Mouse (Mus musculus) mouse embryonic stem cell (cell line): ENCODE measurements around the gene Kcnh6.

ENCODE experiments used
- in situ Hi-C, 2 experiments: fragments of 300-500 bp; cut with MboI; formaldehyde crosslinking; loops; 1 replicate in 1 of 2; 3 replicates in 1 of 2; pipeline ENCODE4 v1.14.3; 2019 to 2020; ENCODE audit warnings: low sequenced_read_pairs in 2 of 2, low pct_unique_long_range_greater_than_20kb in 1 of 2, mixed read lengths in 1 of 2; ENCODE audit not compliant: unreplicated experiment in 1 of 2

Kcnh6 gene

DNA sequence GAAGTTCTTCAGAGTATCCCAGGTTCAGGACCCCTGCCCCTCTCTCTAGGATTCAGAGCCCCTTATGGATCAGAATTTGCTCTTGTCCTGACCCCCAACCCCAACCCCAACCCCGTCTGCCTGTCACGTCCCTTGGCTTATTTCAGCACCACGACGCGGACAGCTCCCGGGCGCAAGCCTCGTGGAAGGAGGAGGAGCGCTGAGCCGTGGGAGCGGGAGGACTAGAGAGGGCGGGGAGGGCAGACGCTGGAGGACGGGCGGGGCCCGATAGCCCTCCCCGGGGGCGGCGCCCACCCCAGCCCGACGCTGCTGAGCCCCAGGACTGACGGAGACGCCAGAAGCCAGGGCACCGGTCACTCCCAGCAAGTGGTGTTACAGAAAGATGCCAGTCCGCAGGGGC lies at the start of gene Kcnh6:
TSS of gene Kcnh6 (plus strand) at position 304 of the 400 bp plus-strand sequence.
- in situ Hi-C loops: no loop called here

DNA sequence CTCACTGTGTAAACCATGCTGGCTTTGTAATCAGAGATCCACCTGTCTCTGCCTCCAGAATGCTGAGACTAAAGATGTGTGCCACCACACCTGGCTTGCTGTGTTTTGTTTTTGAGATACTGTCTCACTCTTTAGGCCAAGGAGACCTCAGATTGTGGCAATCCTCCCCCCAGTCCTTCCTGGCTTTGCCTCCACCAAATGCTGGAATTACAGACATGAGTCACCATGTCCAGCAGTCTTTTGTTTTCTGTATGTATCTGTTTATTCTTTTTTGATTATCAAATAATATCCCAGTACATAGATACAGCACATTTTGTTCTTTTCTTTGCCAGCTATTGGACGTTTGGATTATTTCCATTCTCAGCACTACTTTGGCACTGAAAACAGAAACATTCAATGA lies 49.4 kb upstream of the Kcnh6 start:
- in situ Hi-C loops: no loop called here

DNA sequence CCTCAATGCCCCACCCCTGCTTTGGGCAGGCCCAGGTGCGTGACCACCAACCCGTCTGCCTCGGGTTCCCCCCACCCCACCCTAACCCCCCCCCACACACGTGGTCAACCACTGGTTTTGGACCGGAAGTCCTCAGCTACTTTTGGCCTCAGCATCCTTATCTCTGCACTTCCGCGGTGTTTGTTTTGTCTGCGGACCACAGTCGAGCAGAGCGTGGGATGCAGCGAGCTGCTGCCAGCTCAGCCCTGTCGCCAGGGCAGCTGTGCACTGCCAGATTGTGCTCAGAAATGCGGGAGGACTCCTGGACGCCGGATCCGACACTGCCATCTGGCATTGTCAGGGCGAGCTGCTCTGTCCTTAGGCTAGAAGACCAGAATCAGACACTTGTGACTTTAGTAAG lies 48.6 kb upstream of the Kcnh6 start:
- in situ Hi-C loops: no loop called here

DNA sequence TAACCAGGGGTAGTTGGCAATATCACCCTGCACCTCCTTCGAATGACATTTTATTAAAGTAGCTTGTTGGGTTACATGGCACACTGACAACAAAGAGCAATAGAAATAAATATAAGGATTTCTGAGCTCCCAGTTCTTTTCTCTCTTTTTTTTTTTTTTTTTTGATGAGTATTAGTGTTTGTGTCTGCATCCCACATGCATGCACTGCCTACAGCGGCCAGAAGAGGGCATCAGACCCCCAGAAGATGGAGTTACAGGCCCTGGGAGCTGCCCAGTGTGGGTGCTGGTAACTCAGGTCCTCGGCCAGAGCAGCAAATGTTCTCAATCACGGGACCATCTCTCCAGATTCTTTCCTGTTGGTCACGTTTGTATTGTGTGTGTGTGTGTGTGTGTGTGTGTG lies 43.2 kb upstream of the Kcnh6 start:
- in situ Hi-C loops: no loop called here

DNA sequence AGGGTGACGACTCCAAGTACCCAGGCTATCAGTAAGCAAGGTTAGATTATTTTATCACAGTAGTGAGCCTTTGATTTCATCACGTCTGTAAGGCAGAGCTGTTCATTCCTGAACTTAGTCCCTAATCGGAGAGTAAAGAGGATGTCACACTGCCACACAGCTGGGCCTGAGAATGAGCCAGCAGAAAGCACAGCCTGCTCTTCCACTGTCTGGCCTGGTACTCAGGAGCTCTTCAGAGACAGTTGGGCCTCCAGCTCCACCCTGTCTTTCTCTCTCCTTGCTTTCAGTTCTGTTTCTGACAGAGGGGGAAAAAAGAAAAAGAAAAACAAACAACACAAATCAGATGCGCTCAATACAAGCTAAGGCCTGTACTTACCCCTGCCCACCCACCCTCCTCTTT lies 41.6 kb upstream of the Kcnh6 start:
- in situ Hi-C loops: no loop called here

DNA sequence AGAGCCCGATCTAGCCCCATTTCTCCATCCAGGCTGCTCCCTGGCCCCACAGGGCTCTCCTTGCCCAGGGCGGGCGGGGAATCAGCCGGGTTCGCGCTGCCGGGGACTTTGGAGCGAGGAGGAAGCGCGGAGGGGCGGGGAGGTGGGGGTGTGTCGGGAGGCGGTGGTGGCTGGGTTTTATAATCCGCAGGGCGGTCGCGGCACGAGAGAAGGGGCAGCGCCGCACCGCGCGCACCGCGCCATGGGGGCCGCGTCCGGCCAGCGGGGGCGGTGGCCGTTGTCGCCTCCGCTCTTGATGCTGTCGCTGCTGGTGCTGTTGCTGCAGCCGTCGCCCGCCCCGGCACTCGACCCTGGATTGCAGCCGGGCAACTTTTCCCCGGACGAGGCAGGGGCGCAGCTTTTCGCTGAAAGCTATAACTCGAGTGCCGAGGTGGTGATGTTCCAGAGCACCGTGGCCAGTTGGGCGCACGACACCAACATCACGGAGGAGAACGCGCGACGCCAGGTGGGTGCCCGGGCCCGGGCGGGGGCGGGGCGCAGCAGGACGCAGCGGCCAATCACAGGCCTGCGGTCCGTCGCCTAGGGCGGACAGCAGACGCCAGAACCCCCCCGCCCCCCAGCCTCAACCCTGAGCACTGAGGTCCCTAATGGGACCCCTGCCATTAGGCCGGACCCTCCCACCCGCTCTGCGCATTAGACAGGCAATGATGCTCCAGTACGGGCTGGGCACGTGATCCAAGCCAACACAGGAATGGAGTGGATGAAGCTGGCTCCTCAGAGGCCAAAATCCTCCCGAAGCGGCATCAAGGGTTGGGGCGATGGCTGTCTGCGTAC lies 40.0 kb upstream of the Kcnh6 start, which contains the start of gene Ace:
TSS of gene Ace (plus strand) at position 205 of the 834 bp plus-strand sequence.
- in situ Hi-C loops: no loop called here

DNA sequence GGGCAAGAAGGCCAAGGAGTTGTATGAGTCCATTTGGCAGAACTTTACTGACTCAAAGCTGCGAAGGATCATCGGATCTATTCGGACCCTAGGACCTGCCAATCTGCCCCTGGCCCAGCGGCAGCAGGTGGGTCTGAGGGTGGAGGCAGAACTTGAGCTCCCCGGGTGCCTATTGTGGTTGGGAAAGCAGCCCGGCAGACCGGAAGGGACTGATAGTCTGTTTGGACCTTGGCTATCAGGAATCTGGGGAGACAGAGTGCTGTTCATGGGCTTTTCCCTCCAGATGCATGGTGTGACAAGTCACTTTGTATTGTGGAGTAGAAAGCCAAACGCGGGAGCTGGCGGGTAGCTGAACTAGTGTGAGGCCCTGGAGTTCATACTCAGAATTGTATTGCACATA lies 39.0 kb upstream of the Kcnh6 start:
- in situ Hi-C loops: no loop called here

DNA sequence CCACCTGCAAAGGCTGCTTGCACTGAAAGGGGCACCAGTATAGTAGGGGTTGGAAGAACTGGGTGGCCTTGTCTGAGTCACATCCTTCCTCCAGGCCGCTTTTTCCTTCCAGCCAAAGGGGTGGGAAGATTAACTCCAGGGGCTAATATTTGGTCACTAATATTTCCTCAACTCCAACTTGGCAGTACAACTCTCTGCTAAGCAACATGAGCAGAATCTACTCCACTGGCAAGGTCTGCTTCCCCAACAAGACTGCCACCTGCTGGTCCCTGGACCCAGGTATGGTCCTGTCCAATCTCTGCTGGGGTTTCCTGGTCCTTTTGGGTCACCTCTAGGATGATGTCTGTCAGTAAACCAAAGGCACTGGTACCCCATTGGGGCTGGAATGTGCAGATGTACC lies 38.4 kb upstream of the Kcnh6 start:
- in situ Hi-C loops: no loop called here

DNA sequence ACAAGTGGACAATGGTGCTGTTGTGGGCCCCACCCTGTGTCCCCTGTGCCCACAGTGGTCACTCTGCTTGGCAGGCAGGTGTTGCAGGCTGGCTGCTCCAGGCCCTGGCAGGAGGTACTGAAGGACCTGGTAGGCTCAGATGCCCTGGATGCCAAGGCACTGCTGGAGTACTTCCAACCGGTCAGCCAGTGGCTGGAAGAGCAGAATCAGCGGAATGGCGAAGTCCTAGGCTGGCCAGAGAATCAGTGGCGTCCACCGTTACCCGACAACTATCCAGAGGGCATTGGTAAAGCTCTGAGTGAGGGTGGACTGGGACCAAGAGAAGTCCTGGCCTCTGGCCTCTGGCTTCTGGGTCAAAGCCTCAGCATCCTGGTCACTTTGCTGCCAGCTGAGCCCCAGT lies 33.3 kb upstream of the Kcnh6 start:
- in situ Hi-C loops: no loop called here

DNA sequence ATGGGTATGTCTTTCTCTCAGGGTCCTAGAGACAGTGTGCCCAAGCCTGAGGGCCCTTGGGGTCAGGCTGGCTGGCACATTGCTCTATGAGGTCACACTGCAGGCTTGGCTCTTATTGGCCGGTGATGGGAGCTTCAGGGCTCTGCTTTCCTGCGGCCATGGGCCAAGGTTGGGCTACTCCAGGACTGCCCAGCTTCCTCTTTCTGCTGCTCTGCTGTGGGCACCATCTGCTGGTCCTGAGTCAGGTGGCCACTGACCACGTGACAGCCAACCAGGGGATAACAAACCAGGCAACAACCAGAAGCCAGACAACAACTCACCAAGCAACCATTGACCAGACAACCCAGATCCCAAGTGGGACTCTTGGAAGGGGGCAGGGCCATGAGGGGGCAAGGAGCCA lies 32.9 kb upstream of the Kcnh6 start:
- in situ Hi-C loops: no loop called here

DNA sequence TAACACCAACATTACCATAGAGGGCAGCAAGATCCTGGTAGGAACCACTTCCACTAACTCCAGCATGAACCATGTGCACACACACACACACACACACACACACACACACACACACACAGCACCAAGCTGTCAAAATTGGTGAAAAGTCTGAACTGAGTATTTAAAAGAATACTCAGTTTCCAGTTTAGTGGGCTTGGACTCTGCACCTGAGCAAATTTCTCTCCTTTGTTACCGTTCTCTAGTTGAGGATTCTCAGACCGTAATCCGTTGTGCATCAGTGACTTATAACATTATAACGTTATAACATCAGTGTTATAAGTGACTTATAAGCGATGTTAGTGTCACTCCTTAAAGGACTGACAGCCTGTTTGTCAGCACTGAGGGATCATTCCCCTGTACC lies 32.3 kb upstream of the Kcnh6 start:
- in situ Hi-C loops: no loop called here

DNA sequence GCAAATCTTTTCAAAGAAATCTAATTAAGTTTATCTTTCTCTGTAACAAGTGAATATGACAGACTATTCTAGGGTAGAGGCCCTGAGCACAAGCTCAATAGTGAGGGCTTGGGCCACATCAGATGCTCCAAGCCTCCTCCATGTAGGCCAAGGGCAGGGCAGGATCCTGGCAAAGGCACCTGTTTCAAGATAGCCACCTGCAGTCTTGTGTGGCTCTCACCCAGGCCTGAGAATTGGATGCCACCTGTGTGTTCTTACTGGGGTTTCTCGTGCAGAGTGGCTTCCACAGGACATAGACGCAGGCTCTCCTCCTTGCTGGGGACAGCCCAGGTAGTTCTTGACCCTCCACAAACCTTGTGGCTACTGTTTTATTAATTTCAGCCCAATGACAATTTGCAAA lies 29.7 kb upstream of the Kcnh6 start:
- in situ Hi-C loops: no loop called here

DNA sequence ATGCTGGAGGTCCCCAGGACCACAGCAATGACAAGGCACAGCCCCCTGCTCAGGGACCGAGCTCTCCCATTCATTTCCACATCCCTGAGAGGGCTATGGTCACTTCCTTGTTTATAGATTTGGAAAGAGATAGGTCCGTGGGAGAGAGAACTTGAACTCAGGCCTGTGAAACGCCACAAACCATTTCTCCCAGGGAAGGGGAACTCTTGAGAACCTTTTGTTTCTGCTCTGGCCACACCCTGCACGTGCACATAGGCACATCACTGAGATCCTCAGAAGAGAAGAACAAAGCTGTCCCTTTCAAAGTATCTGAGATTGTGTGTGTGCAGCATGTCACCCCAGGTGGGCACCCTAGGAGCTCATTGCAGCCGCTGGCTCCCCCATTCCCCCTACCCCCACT lies 29.3 kb upstream of the Kcnh6 start:
- in situ Hi-C loops: no loop called here

DNA sequence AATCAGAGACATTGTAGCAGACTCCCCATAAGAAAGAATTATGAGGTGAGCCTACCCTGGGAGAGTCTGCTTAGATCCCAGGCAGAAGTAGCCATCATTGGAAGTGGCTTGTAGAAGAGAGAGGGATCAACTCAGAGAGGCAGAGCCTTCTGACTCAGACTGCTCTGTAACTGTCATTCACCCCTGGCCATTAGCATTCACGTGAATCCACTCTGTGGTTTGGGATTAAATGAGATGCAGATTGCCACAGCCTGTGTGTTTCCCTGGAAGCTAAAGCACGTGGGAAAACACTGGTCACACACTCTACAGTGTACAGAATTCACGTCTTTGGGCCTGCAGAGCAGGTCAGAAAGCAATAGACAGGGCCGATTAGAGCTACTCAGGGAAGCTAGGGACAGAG lies 23.5 kb upstream of the Kcnh6 start:
- in situ Hi-C loops: no loop called here

DNA sequence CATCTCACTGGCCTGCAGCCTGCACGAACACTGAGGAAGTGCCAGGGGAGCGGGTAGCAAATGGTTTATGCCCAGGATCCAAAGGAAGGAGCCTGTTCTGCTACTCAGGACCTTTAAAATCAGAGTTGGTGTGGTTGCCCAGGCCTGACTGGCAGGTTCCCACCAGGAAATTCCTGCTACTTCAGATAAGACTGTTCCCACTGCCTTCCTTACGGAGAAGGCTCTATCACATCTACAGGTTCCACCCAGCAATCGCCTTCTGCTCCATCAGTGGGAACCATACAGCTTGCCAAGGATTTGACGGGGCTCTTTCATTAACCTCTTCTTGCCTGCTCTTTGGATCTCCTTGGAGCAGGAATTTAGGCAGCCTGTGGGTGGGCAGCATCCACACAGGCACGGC lies 20.5 kb upstream of the Kcnh6 start:
- in situ Hi-C loops: no loop called here

DNA sequence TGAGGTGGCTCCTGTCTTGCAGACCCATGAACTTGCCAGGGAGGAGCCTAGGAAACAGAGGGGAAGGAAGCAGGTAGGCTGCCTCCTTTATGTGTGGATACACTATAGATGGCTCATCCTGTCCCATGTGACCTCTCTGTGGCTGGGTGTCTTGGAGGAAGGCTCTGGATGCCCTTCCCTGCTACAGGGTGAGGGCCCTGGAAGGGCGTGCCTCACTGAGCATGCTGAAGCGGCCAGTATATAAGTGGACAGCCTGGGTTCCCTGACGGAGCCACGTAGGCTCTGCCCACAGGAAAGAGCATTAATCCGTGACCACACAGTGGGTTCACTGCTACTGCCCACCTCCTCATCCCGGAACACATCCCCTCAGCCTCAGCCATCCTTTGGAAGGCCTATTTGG lies 18.5 kb upstream of the Kcnh6 start:
- in situ Hi-C loops: no loop called here

DNA sequence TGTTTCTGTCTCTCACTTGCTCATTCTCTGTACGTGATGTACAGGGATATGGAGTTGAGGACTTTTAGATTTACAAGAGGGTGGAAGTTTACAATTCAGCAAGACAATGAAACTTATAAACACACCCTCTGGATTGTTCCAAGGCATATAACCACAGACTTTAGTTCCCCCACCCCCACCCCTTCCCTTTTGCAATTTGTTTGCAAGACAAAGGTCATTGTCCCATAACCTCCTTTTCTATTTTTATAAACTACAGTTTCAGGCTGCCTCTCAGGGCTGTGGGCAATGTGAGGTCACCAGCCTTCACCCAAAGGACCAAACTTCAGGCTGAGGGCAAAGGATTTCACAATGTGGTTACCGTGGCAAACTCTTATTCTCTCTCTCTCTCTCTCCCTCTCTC lies 17.7 kb upstream of the Kcnh6 start:
- in situ Hi-C loops: no loop called here

DNA sequence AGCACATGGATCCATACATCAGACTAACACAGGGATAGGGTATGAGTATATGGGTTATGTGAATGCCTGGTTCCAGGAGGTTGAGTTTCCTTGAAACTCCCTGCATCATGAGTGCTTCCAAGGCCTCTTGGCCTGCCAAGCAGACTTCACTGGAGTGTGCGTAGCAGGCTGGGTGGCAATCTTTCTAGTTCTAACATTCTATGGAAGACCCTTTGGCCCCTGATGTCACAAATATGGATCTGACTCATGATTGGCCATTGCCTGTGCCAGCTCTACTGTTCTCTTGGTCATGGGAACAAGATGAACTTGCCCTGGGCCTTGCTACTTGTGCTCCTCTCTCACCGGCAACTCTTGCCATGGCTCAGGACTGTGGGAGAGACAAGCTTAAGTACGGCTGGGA lies 13.5 kb upstream of the Kcnh6 start, which contains the start of gene Ace3:
TSS of gene Ace3 (plus strand) at position 301 of the 400 bp plus-strand sequence.
- in situ Hi-C loops: no loop called here

DNA sequence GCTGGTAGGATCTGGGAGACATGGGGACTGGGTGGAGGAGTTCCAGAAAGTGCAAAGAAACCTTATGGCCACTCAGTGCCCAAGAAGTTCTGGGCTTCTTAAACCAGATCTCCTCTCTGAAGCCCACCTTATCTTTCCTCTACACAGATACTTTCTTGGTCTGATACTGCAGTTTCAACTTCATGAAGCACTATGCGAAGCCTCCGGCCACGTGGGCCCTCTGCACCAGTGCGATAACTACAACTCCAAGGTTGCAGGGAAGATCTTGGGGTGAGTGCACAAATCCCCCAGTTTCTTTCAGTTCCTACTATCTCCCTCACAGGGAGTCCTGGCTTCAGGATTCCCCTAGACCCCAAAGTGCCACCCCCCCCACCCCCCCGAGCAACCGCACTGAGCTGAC lies 7.9 kb upstream of the Kcnh6 start:
- in situ Hi-C loops: no loop called here

DNA sequence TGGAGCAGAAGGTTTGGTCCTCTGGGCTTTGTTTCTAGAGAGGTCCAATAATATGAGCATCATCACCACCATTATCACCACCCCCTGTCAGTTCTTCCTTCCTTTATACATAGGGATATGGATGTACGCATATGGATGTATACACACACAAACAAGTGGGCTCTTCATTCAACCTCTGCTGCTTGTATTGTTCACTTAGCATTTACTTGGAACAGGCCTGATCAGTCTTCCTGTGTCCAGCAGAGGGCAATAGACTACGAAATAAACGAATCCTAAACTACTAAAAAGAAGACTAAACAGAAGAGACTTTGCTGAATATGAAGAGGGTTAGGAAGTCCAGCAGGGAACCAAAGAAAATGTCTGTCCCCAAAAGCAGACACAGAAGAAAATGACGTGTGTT lies 6.2 kb upstream of the Kcnh6 start:
- in situ Hi-C loops: no loop called here

DNA sequence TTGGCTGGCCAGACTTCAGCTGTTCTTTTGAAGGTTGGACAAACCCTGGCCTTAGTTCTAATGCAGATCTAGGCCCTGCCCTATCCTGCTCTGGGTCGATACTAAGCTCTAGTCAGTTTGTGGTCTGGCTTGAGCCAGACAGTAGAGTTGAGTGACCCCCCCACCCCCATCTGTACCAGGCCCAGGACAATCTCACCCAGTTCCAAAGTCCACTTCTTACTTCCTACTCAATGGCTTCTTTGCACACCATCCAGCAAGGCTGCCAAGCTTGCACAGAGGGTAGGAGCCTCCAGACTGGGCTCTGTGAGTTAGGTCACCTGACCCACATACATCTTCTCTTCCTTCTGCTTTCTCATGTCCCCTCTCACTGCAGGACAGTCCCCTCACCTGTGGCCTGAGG lies 3.3 kb upstream of the Kcnh6 start:
- in situ Hi-C loops: no loop called here
